ENCODE assay signal across 8 mouse cellular contexts in genomic region chr12:25208670-25209332, GRCm38 (mm10).
DNase-seq lines count a peak whose midpoint lies in the region.

No protein-coding gene starts in this region.

- DNase-seq in layer of hippocampus, adult 9-11 months, result peak; percentile 81
- DNase-seq in layer of hippocampus, adult 18-20 months (ENCODE audit: low spot score in 2 of 2), result no peak
- DNase-seq in ZHBTc4 (ENCODE audit: low read depth, low spot score), result peak; percentile 34
- DNase-seq in heart, postnatal 4 days, result peak; percentile 28
- peak; percentile 59 for DNase-seq in lung, postnatal 36 days
- no peak for DNase-seq in adrenal gland, adult 8-10 months
- DNase-seq in adrenal gland, adult 2 months, result no peak
- DNase-seq in right cerebral cortex, postnatal 36 days (ENCODE audit: low spot score in 2 of 2), result no peak

Comparison
In these comparisons a context has a peak if more than half of its experiments do, and no peak if none do; other contexts are left out.
1. DNase-seq: peak in layer of hippocampus, adult 9-11 months (single experiment), ZHBTc4 (single experiment), heart, postnatal 4 days (single experiment) and lung, postnatal 36 days (single experiment); none in layer of hippocampus, adult 18-20 months (0 of 2), adrenal gland, adult 8-10 months (single experiment), adrenal gland, adult 2 months (single experiment) and right cerebral cortex, postnatal 36 days (0 of 2).